In the genomic region with DNA sequence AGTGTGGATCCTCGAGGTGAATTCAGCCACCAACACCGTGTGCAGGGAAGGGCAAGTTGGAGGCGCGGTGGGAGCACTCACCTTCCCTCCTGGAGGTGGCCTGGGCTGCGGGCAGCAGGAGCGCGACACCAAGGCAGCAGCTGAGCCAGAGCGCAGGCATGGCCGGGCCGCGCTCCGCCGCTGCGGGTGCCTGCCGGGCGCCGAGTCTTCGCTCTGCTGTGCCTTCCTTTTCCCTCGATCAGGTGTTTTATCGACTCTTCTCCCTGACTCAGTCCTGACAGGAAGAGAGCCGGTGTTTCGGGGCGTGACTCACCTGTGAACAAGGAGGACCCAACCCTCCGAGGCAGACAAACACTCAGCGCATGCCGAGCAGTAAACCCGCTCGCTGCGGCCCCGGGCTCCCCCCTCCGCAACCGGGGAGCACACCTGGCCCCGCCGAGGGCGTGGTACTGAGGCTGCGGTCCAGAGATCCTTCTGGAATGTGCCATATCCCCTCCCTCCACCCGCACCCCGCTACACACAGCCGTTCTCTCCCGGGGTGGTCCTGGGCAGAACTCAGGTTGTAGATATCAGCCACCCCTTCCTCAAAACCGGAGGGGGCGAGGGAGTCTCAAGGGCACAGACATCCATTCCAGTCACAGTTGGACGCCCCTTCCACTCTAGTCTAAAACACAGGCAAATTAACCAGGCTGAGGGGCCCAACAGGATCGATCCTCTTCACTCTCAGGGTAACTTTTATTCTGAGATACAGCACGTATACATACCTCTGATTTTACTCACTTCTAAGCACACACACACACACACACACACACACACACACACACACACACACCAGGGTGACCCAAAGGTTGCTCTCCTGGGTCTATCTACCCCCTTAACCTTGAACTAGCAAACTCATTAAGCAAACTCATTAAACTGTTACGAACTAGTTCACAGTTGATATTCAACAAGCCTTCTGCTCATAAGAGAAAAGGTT, we compare ENCODE assay signal across 8 mouse cellular contexts. TPM values are rescaled to one million over a fixed set of nuclear protein-coding genes. Genes with fewer than 3 reads are reported as not detected.
DNase-seq lines count a peak whose midpoint lies in the region; ATAC-seq and TF ChIP-seq lines count a peak whose summit lies in the region.

A gene (minus strand): TSS at position 620 of the 976 bp plus-strand sequence.

- WGBS in thymus, adult 2 months: 8% methylated on average over 46 of the region's 46 CpGs
- WGBS in embryonic facial prominence, embryonic 12.5 days: 3% methylated on average over 46 of the region's 46 CpGs
- WGBS in hindbrain, embryonic 16.5 days: 3% methylated on average over 46 of the region's 46 CpGs

- H3K9me3 ChIP-seq in embryonic facial prominence, embryonic 12.5 days: no peaks in the 10 kb centered on the region
- no peaks in the 10 kb centered on the region for H3K9me3 ChIP-seq in hindbrain, embryonic 16.5 days (ENCODE audit: control insufficient read depth, low read length)

- H3K4me2 ChIP-seq in embryonic facial prominence, embryonic 12.5 days (replicated peaks): peak within 1 kb of the TSS; percentile 69
- peak within 1 kb of the TSS; percentile 96 for H3K4me2 ChIP-seq in hindbrain, embryonic 16.5 days (ENCODE audit: low read length)

- peak; percentile 81 for ATAC-seq in embryonic facial prominence, embryonic 12.5 days (ENCODE audit: insufficient number of reproducible peaks, insufficient read depth, low FRiP score, low TSS enrichment)
- peak; percentile 77 for ATAC-seq in hindbrain, embryonic 16.5 days
- no peak for ATAC-seq in inflammation-experienced regulatory T-cells, adult 6 months

- no peak for TF ChIP-seq POLR2A in thymus, adult 2 months (IDR thresholded peaks at IDR 0.05; ENCODE audit: control insufficient read depth, extremely low read depth, insufficient read depth, low read length, poor library complexity)

- no peak within 1 kb of the TSS for H3K27ac ChIP-seq in thymus, adult 2 months (ENCODE audit: control insufficient read depth, insufficient read depth, low read length)
- H3K27ac ChIP-seq in embryonic facial prominence, embryonic 12.5 days: no peak within 1 kb of the TSS
- H3K27ac ChIP-seq in hindbrain, embryonic 16.5 days (ENCODE audit: low read depth, low read length): no peak within 1 kb of the TSS

- peaks cover 7% of the 10 kb centered on the region; the same call in 1 of the 2 replicates for H3K27me3 ChIP-seq in thymus, adult 2 months (ENCODE audit: control insufficient read depth, insufficient read depth, low read length)
- peaks cover 31% of the 10 kb centered on the region for H3K27me3 ChIP-seq in embryonic facial prominence, embryonic 12.5 days
- H3K27me3 ChIP-seq in hindbrain, embryonic 16.5 days (replicated peaks; ENCODE audit: control insufficient read depth, insufficient read depth, low read length): peaks cover 4% of the 10 kb centered on the region

- peak within 1 kb of the TSS; percentile 10; the same call in 1 of the 2 replicates for H3K4me3 ChIP-seq in thymus, adult 2 months (ENCODE audit: control insufficient read depth, insufficient read depth, low read length)
- peak within 1 kb of the TSS; percentile 34 for H3K4me3 ChIP-seq in embryonic facial prominence, embryonic 12.5 days
- peak within 1 kb of the TSS; percentile 55 for H3K4me3 ChIP-seq in hindbrain, embryonic 16.5 days (ENCODE audit: low read length)

- no peaks in the 10 kb centered on the region for H3K36me3 ChIP-seq in thymus, adult 2 months (ENCODE audit: control insufficient read depth, insufficient read depth, low read length)
- no peaks in the 10 kb centered on the region for H3K36me3 ChIP-seq in embryonic facial prominence, embryonic 12.5 days
- no peaks in the 10 kb centered on the region for H3K36me3 ChIP-seq in hindbrain, embryonic 16.5 days (ENCODE audit: control insufficient read depth, insufficient read depth, low read length)

- TF ChIP-seq CTCF in thymus, adult 2 months (IDR thresholded peaks at IDR 0.05; ENCODE audit: borderline replicate concordance, control insufficient read depth, extremely low read depth, insufficient read depth, low read length, poor library complexity): no peak

- H3K4me1 ChIP-seq in thymus, adult 2 months (replicated peaks; ENCODE audit: control insufficient read depth, insufficient read depth, low read length): no peaks in the 10 kb centered on the region; the same call in 1 of the 2 replicates
- H3K4me1 ChIP-seq in embryonic facial prominence, embryonic 12.5 days: peaks cover 6% of the 10 kb centered on the region; the same call in 1 of the 2 replicates
- H3K4me1 ChIP-seq in hindbrain, embryonic 16.5 days (ENCODE audit: control insufficient read depth, insufficient read depth, low read depth, low read length): peaks cover 9% of the 10 kb centered on the region

- H3K9ac ChIP-seq in embryonic facial prominence, embryonic 12.5 days: peak within 1 kb of the TSS; percentile 5; the same call in 1 of the 2 replicates
- peak within 1 kb of the TSS; percentile 62 for H3K9ac ChIP-seq in hindbrain, embryonic 16.5 days (ENCODE audit: low read depth, low read length)

- peak; percentile 21 for DNase-seq in thymus, adult 2 months
- no peak for DNase-seq in thymus, adult 18-20 months
- DNase-seq in liver: peak; percentile 7
- peak; percentile 54 for DNase-seq in neural tube, embryonic 10.5 days (ENCODE audit: extremely low spot score, low spot score)
- no peak for DNase-seq in T-cell, adult 2 months (ENCODE audit: low spot score)

RNA-seq across cellular contexts. Expression of the gene that starts here (rescaled TPM):
- polyA plus RNA-seq in thymus, adult 2 months (2012; rRNA removed): 9.9 and 11.4 TPM in 2 replicates
- polyA plus RNA-seq in embryonic facial prominence, embryonic 12.5 days (2016; fragmentation: Nextera tagmentation; extraction: Ambion mirVana): 6.8 and 8.3 TPM in 2 replicates
- 2.5 and 2.6 TPM in 2 replicates for polyA plus RNA-seq in hindbrain, embryonic 16.5 days (2015; fragmentation: Nextera tagmentation; extraction: Ambion mirVana)
- 1 to 10 TPM in 1 of 3 experiments, under 1 TPM in 1, not detected in 1; 0.12 to 1.1 TPM for polyA plus RNA-seq in inflammation-experienced regulatory T-cells, adult 6 months (2017; shearing (Covaris generic))

Comparison
In these comparisons a context has a peak if more than half of its experiments do, and no peak if none do; other contexts are left out.
1. DNase-seq: peak in thymus, adult 2 months (single experiment), liver (single experiment) and neural tube, embryonic 10.5 days (single experiment); none in thymus, adult 18-20 months (0 of 2) and T-cell, adult 2 months (single experiment).
2. Peak in every context shown above with its lines, with median percentiles within 50 percentile points of each other: H3K4me3 ChIP-seq.